Mouse (Mus musculus): Measurements from ENCODE around the gene Commd2. TPM values are rescaled to one million over a fixed set of nuclear protein-coding genes. Genes with fewer than 3 reads are reported as not detected.

Commd2 gene
- polyA plus RNA-seq, 1 experiment, result 47.5 TPM

- Histone ChIP-seq H3K4me1 (peaks cover 4% of the 10 kb centered on the region; the same call in 1 of the 2 replicates), H3K9me3 (no peaks in the 10 kb centered on the region), H3K4me3 (replicated peaks) (no peak overlapping the region), H3K36me3 (replicated peaks; ENCODE audit: low read length) (no peaks in the 10 kb centered on the region), H3K27me3 (replicated peaks) (no peaks in the 10 kb centered on the region)
- no peak for TF ChIP-seq GATA1 (IDR thresholded peaks at IDR 0.05; ENCODE audit: borderline replicate concordance, low read length)
- TF ChIP-seq FLI1 (IDR thresholded peaks at IDR 0.05; ENCODE audit: low read length), result no peak
Observed at GRCm38 (mm10) chr3:57625275-57625997, 26.1 kb downstream of the Commd2 start.

GRCm38 (mm10) chr3:57619718-57620117 lies 31.8 kb downstream of the Commd2 start:
- Histone ChIP-seq H3K36me3 (replicated peaks; ENCODE audit: low read length) (no peaks in the 10 kb centered on the region), H3K4me1 (no peaks in the 10 kb centered on the region), H3K9me3 (no peaks in the 10 kb centered on the region), H3K27me3 (replicated peaks) (no peaks in the 10 kb centered on the region), H3K4me3 (replicated peaks) (no peak overlapping the region)
- TF ChIP-seq FLI1 (IDR thresholded peaks at IDR 0.05; ENCODE audit: low read length) (no peak), GATA1 (IDR thresholded peaks at IDR 0.05; ENCODE audit: borderline replicate concordance, low read length) (no peak)

GRCm38 (mm10) chr3:57615652-57616051 lies 35.9 kb downstream of the Commd2 start:
- no peak for TF ChIP-seq FLI1 (IDR thresholded peaks at IDR 0.05; ENCODE audit: low read length)
- no peak for TF ChIP-seq GATA1 (IDR thresholded peaks at IDR 0.05; ENCODE audit: borderline replicate concordance, low read length)
- Histone ChIP-seq H3K9me3 (no peaks in the 10 kb centered on the region), H3K4me3 (replicated peaks) (no peak overlapping the region), H3K27me3 (replicated peaks) (no peaks in the 10 kb centered on the region), H3K36me3 (replicated peaks; ENCODE audit: low read length) (no peaks in the 10 kb centered on the region), H3K4me1 (no peaks in the 10 kb centered on the region)

GRCm38 (mm10) chr3:57612430-57612997 lies 39.0 kb downstream of the Commd2 start:
- Histone ChIP-seq H3K9me3 (no peaks in the 10 kb centered on the region; the same call in 1 of the 2 replicates), H3K4me1 (no peaks in the 10 kb centered on the region), H3K27me3 (replicated peaks) (no peaks in the 10 kb centered on the region), H3K4me3 (replicated peaks) (no peak overlapping the region), H3K36me3 (replicated peaks; ENCODE audit: low read length) (no peaks in the 10 kb centered on the region)
- TF ChIP-seq GATA1 (IDR thresholded peaks at IDR 0.05; ENCODE audit: borderline replicate concordance, low read length), result no peak
- no peak for TF ChIP-seq FLI1 (IDR thresholded peaks at IDR 0.05; ENCODE audit: low read length)

- Histone ChIP-seq H3K4me3 (replicated peaks) (no peak overlapping the region), H3K36me3 (replicated peaks; ENCODE audit: low read length) (no peaks in the 10 kb centered on the region), H3K27me3 (replicated peaks) (no peaks in the 10 kb centered on the region), H3K9me3 (no peaks in the 10 kb centered on the region; the same call in 1 of the 2 replicates), H3K4me1 (no peaks in the 10 kb centered on the region)
- TF ChIP-seq FLI1 (IDR thresholded peaks at IDR 0.05; ENCODE audit: low read length), result no peak
- TF ChIP-seq GATA1 (IDR thresholded peaks at IDR 0.05; ENCODE audit: borderline replicate concordance, low read length), result no peak
Observed at GRCm38 (mm10) chr3:57611776-57612175, 39.7 kb downstream of the Commd2 start.

GRCm38 (mm10) chr3:57604618-57605015 lies 46.9 kb downstream of the Commd2 start:
- no peaks in the 10 kb centered on the region for H3K27me3 ChIP-seq (replicated peaks)
- H3K4me1 ChIP-seq, result no peaks in the 10 kb centered on the region
- H3K4me3 ChIP-seq (replicated peaks), result no peak overlapping the region
- no peaks in the 10 kb centered on the region for H3K9me3 ChIP-seq
- no peaks in the 10 kb centered on the region for H3K36me3 ChIP-seq (replicated peaks; ENCODE audit: low read length)
- TF ChIP-seq FLI1 (IDR thresholded peaks at IDR 0.05; ENCODE audit: low read length) (no peak), GATA1 (IDR thresholded peaks at IDR 0.05; ENCODE audit: borderline replicate concordance, low read length) (no peak)

GRCm38 (mm10) chr3:57603891-57604617 lies 47.5 kb downstream of the Commd2 start:
- no peaks in the 10 kb centered on the region for H3K36me3 ChIP-seq (replicated peaks; ENCODE audit: low read length)
- no peak for TF ChIP-seq GATA1 (IDR thresholded peaks at IDR 0.05; ENCODE audit: borderline replicate concordance, low read length)
- TF ChIP-seq FLI1 (IDR thresholded peaks at IDR 0.05; ENCODE audit: low read length), result no peak
- H3K27me3 ChIP-seq (replicated peaks), result no peaks in the 10 kb centered on the region
- no peak overlapping the region for H3K4me3 ChIP-seq (replicated peaks)
- no peaks in the 10 kb centered on the region for H3K9me3 ChIP-seq
- H3K4me1 ChIP-seq, result no peaks in the 10 kb centered on the region

- Histone ChIP-seq H3K4me3 (replicated peaks) (no peak overlapping the region), H3K9me3 (no peaks in the 10 kb centered on the region), H3K27me3 (replicated peaks) (no peaks in the 10 kb centered on the region), H3K4me1 (no peaks in the 10 kb centered on the region), H3K36me3 (replicated peaks; ENCODE audit: low read length) (no peaks in the 10 kb centered on the region)
- TF ChIP-seq FLI1 (IDR thresholded peaks at IDR 0.05; ENCODE audit: low read length) (no peak), GATA1 (IDR thresholded peaks at IDR 0.05; ENCODE audit: borderline replicate concordance, low read length) (no peak)
Observed at GRCm38 (mm10) chr3:57602610-57603009, 48.9 kb downstream of the Commd2 start.

- TF ChIP-seq GATA1 (IDR thresholded peaks at IDR 0.05; ENCODE audit: borderline replicate concordance, low read length) (no peak), FLI1 (IDR thresholded peaks at IDR 0.05; ENCODE audit: low read length) (no peak)
- Histone ChIP-seq H3K9me3 (0 out of 2 replicates have a peak, but pooled peaks cover 3% of the 10 kb centered on the region), H3K36me3 (replicated peaks; ENCODE audit: low read length) (no peaks in the 10 kb centered on the region), H3K4me1 (no peaks in the 10 kb centered on the region), H3K27me3 (replicated peaks) (no peaks in the 10 kb centered on the region), H3K4me3 (replicated peaks) (no peak overlapping the region)
Observed at GRCm38 (mm10) chr3:57596566-57596965, 54.9 kb downstream of the Commd2 start.

- Histone ChIP-seq H3K9me3 (0 out of 2 replicates have a peak, but pooled peaks cover 3% of the 10 kb centered on the region), H3K4me3 (replicated peaks) (no peak overlapping the region), H3K4me1 (no peaks in the 10 kb centered on the region), H3K36me3 (replicated peaks; ENCODE audit: low read length) (no peaks in the 10 kb centered on the region), H3K27me3 (replicated peaks) (no peaks in the 10 kb centered on the region)
- no peak for TF ChIP-seq GATA1 (IDR thresholded peaks at IDR 0.05; ENCODE audit: borderline replicate concordance, low read length)
- TF ChIP-seq FLI1 (IDR thresholded peaks at IDR 0.05; ENCODE audit: low read length), result no peak
Observed at GRCm38 (mm10) chr3:57595506-57595905, 56.0 kb downstream of the Commd2 start.

Other genes starting within 250 kb of the Commd2 start
- gene Tm4sf4, start 226.4 kb downstream of the Commd2 start, polyA plus RNA-seq (2012; ENCODE audit: insufficient read depth, low replicate concordance), result not detected in 2 replicates
- 0.17 TPM in 1 of 2 replicates, not detected in the other for gene Wwtr1, start 75.8 kb downstream of the Commd2 start, polyA plus RNA-seq (2012; ENCODE audit: insufficient read depth, low replicate concordance)
- gene Ankub1, start 41.1 kb upstream of the Commd2 start, polyA plus RNA-seq (2012; ENCODE audit: insufficient read depth, low replicate concordance), result not detected in 2 replicates
- gene Rnf13, start 84.3 kb upstream of the Commd2 start, polyA plus RNA-seq (2012; ENCODE audit: insufficient read depth, low replicate concordance), result 0.77 TPM in 1 of 2 replicates, not detected in the other
- 2.8 TPM in 1 of 2 replicates, not detected in the other for gene Pfn2, start 196.4 kb upstream of the Commd2 start, polyA plus RNA-seq (2012; ENCODE audit: insufficient read depth, low replicate concordance)

Measured in megakaryocyte, embryonic 14.5 days (primary cell).